Mouse (Mus musculus): Measurements from ENCODE around the gene Ctsk.
"Not testable (repeated sequence)": the region's sequence is repeated elsewhere in the genome, so short reads cannot be mapped to it uniquely, and the experiment has no call there.

Ctsk gene

GRCm38 (mm10) chr3:95526111-95526510, 27.1 kb downstream of the Ctsk start:
- DNase-seq: no peak

- no peak for DNase-seq
Measured at GRCm38 (mm10) chr3:95526622-95527211, 27.7 kb downstream of the Ctsk start, which contains the start of gene Ctss. Gene Ctss, plus strand, starts transcription at chr3:95526786.

- DNase-seq: no peak
Measured at GRCm38 (mm10) chr3:95529814-95530213, 30.8 kb downstream of the Ctsk start.

GRCm38 (mm10) chr3:95531025-95531424, 32.0 kb downstream of the Ctsk start:
- no peak for DNase-seq

- no peak for DNase-seq
Measured at GRCm38 (mm10) chr3:95533364-95533763, 34.3 kb downstream of the Ctsk start.

GRCm38 (mm10) chr3:95534927-95535326, 35.9 kb downstream of the Ctsk start:
- DNase-seq: no peak

GRCm38 (mm10) chr3:95538936-95539335, 39.9 kb downstream of the Ctsk start:
- no peak for DNase-seq

- no peak for DNase-seq
Measured at GRCm38 (mm10) chr3:95539837-95540236, 40.8 kb downstream of the Ctsk start.

- DNase-seq: not testable (repeated sequence)
Measured at GRCm38 (mm10) chr3:95541186-95541585, 42.1 kb downstream of the Ctsk start.

- DNase-seq: no peak
Measured at GRCm38 (mm10) chr3:95542171-95542570, 43.1 kb downstream of the Ctsk start.

GRCm38 (mm10) chr3:95542981-95543380, 43.9 kb downstream of the Ctsk start:
- no peak for DNase-seq

- no peak for DNase-seq
Measured at GRCm38 (mm10) chr3:95550176-95550575, 51.1 kb downstream of the Ctsk start.

- no peak for DNase-seq
Measured at GRCm38 (mm10) chr3:95553986-95554385, 54.9 kb downstream of the Ctsk start.

All from thymus, postnatal 4 days (tissue).